Mouse (Mus musculus) urinary bladder, adult 2 months (tissue): ENCODE measurements around the gene Glis1. TPM values are rescaled to one million over a fixed set of nuclear protein-coding genes. Genes with fewer than 3 reads are reported as not detected.
A peak's percentile ranks its signal among the peaks of the same experiment; 100 is the strongest.
"Not testable (repeated sequence)": the region's sequence is repeated elsewhere in the genome, so short reads cannot be mapped to it uniquely, and the experiment has no call there.

Source experiments
- DNase-seq: peaks from one replicate; pipeline ENCODE4 v3.0.0; 2022; ENCODE audit warnings: low spot score
- polyA plus RNA-seq: library from polyadenylated mRNA; depleted of rRNA; stranded (reverse); fragments of >200 nt; gene quantifications from 2 replicates; pipeline ENCODE4 v1.2.3, GENCODE M21; 2012

Glis1 gene
- polyA plus RNA-seq, 1 experiment: 0.12 TPM

- no peak for DNase-seq
These were observed 142.9 kb downstream of the Glis1 start for GRCm38 (mm10) chr4:107577146-107577839.

DNA sequence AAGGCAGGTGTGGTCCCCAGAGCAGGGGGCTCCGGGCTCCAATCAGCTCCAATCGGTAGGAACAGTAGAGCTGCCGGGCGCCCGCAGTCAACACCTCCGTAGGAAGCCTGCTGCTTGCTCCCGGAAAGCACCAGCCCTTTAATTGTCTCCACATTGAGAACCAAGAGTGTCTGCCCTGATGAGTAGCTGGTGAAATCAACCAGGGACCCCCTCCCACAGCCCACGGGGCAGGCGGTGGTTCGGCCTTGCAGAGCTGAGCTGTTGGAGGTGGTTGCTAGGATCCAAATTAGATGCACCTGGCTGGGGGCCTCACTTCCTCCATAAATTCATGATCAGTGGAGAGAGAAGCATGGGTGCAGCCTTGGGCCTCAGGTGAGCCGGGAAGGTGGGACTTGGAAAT is 146.5 kb downstream of the Glis1 start:
- DNase-seq: no peak

GRCm38 (mm10) chr4:107586391-107586790 is 152.0 kb downstream of the Glis1 start:
- DNase-seq: no peak

- no peak for DNase-seq
These were observed 154.2 kb downstream of the Glis1 start for GRCm38 (mm10) chr4:107588637-107589036.

- DNase-seq: no peak
These were observed 154.7 kb downstream of the Glis1 start for GRCm38 (mm10) chr4:107589046-107589445.

- DNase-seq: no peak
These were observed 156.6 kb downstream of the Glis1 start for GRCm38 (mm10) chr4:107590805-107591534.

GRCm38 (mm10) chr4:107593426-107593825 is 159.0 kb downstream of the Glis1 start:
- no peak for DNase-seq

- no peak for DNase-seq
These were observed 163.0 kb downstream of the Glis1 start for GRCm38 (mm10) chr4:107597226-107597897.

DNA sequence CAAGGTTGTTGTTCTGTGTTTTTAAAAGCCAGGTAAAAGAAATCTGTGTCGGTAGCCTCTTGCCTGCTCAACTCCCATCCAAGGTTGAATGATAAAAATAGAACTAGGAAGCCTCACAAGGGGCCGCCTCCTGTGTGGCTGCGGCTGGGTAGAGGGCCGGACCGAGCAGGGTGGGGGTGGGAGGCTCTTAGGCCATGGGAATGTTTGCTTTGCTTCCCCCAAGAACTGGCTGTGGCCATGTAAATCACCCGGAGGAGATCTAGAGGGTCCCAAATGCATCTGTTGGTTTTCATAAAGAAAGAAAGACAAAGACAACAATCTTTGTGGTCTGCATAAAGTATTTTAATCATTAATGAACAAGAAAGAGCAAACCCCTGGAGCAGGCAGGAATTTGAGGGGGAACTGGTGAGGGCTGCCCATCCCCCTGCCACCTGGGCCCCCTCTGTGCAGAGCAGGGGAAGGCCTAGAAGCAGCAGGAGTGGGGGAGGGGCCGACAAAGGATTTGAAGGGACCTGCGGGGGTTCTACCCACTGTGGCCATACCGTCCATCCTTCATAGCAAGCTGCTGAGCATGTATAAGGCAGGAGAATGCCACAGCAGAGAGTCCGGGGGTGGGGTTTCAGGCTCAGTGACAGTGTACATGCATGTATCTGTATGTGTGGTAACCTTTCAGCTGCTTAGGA is 163.6 kb downstream of the Glis1 start:
- no peak for DNase-seq

DNA sequence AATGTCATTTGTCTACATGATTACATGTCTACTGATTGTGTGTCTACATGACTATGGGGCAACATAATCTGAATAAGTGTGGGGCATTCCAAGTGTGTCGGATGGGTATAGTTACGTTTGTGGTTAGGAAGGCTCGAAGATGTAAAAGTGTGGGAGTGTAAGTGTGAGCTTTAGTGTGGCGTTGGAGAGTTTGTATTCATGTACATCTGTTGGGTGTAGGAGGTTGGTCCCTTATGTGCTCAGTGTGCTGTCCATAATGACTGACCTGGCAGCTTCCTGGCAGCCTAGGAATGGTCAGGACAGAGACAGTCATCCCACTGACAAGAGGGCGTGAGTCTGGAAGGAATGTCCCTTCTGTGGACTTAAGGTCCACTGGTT is 164.2 kb downstream of the Glis1 start:
- not testable (repeated sequence) for DNase-seq

- no peak for DNase-seq
These were observed 167.9 kb downstream of the Glis1 start for GRCm38 (mm10) chr4:107602284-107602683.

GRCm38 (mm10) chr4:107602787-107603186 is 168.4 kb downstream of the Glis1 start:
- peak; percentile 23 for DNase-seq

DNA sequence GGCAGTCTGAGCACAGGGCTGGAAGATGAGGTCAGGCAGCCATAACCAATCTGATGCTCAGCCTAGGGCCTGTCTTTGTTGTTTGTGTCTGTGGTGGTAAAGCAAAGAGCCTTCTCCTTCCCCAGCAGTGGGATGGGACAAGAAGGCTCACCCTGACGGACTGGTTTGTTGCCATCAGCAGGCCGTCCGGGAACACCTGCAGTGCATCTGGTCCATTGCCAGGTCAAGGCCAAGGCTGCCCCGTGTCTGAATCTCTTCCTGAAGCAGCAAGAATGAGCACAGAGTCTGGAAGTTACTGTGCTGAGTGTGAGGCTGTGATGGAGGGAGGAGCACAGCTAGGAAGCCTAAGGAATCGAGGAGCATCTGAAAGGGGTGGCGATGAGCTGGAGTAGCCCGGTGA is 168.8 kb downstream of the Glis1 start:
- DNase-seq: no peak

- no peak for DNase-seq
These were observed 171.7 kb downstream of the Glis1 start for GRCm38 (mm10) chr4:107605964-107606602.

- DNase-seq: no peak
These were observed 175.4 kb downstream of the Glis1 start for GRCm38 (mm10) chr4:107609775-107610174.

- DNase-seq: no peak
These were observed 177.7 kb downstream of the Glis1 start for GRCm38 (mm10) chr4:107611888-107612650.

- no peak for DNase-seq
These were observed 183.3 kb downstream of the Glis1 start for GRCm38 (mm10) chr4:107617596-107618230.

DNA sequence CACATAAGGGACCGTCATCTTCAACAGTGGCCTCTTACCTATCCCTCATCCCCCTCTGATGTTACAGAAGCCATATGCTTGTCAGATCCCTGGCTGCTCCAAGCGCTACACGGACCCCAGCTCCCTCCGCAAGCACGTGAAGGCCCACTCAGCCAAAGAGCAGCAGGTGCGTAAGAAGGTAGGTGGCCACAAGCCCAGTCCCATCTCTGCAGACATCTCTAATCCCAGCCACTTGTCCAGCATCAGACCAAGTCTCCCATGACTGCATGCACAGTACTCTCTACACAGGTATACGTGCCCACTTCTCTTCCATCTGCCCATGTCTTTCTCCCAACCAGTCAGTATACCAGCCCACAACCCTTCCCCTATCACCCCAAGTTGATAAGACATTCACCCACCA is 185.1 kb downstream of the Glis1 start:
- DNase-seq: no peak

DNA sequence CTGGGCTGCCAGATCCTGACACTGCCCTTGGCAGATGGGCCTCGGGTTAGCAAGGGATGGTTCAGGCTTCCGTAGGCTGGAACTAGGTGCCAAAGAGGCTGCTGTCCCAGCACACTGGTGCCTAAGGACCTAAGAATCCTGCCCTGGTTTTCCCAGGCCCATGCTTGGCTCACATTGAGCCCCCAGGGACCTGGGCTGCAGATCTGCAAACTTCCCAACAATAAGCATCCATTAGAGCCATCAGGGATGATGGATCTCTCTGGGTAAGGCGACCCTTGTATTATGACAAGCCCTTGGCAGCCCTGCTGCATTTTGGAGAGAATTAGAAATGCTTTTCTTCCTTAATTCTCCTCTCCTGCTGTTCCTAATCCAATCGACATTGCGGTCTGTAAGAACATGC is 187.0 kb downstream of the Glis1 start:
- no peak for DNase-seq

DNA sequence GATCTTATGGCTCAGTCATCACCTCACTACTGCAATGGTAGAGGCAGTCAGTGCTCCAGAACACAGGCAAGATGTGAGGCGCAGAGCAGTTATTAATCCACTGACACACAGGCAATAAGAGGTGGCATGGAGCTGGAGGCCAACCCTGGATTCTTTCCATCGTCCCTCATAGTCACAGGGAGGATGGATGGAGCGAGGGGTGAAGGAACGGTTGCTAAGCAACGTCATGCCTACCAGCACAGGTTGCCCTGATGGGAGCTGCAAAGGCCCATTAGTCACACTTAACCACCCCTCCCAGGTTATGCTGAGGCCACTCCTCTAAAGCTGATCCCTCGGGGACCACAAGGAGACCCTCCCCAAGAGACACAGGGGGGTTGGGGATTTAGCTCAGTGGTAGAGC is 187.9 kb downstream of the Glis1 start:
- DNase-seq: no peak

DNA sequence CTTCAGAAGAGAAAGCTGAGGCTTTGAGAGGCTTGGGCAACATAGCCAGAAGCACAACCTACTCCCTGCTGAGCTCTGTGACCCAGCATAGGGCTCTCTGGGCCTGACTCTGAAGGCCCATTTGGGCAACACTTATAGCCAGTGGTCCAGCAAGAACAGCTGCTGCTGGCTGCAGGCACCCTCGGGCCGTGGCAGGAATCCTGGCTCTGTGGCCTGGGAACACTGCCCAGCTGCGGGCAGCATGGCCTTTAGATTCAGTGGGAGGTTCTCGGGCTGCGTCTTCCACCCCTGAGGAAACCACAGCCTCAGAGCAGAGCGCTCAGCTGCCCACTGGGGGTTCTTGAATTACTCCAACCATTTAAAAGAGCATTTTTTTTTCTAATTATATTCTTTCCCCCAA is 189.5 kb downstream of the Glis1 start:
- no peak for DNase-seq
